ENCODE assay signal across 26 mouse cellular contexts in the genomic region with DNA sequence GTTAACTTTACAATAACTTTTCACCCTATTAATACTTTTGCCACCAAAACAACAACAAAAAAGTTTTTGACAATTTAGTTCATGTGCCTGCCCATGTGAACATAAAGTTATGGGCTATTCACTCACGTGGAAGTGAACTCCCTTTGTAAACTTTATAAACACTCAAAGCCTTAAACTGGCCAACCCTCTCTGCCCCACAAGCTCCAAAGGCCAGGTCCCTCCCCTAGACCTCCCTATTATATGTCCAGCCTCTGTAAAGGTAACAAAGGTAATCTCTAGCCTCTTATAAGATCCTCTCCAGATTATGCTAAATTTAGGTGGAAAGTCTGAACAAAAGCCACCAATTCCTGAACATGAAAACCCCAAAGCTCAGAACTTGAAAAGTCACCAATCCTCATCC. TPM values are rescaled to one million over a fixed set of nuclear protein-coding genes. Genes with fewer than 3 reads are reported as not detected.
DNase-seq lines count a peak whose midpoint lies in the region; ATAC-seq and TF ChIP-seq lines count a peak whose summit lies in the region.
"Had no signal": no experiment of that assay in that cellular context is flagged by ENCODE, and none has a peak within 500 bp of the region (broad histone marks: within the 10 kb centered on the region; RNA-seq: fewer than 3 reads in every experiment).

No protein-coding gene starts in this region.

- peak; percentile 63 for DNase-seq in heart, adult 11 months
- no peak for DNase-seq in heart, postnatal 4 days
- DNase-seq in lung, postnatal 10 days: no peak
- no peak for DNase-seq in forebrain, postnatal 0 days
- DNase-seq: adrenal gland, adult 2 months; adrenal gland, postnatal 10 days; adrenal gland, postnatal 25 days; B cell, adult 2 months; cerebellum, adult 11 months; cerebellum, adult 18-20 months; cerebellum, adult 8-10 months; cerebellum, adult 9-11 months; cerebellum, postnatal 14 days; cerebellum, postnatal 36 days; embryo, embryonic 11 days had no signal

- TF ChIP-seq CTCF in ES-Bruce4 (IDR thresholded peaks at IDR 0.05; ENCODE audit: low read depth, low read length): no peak
- no peak for TF ChIP-seq CTCF in forebrain, postnatal 0 days (IDR thresholded peaks at IDR 0.05; ENCODE audit: low read depth)

- no peak overlapping the region for H3K9ac ChIP-seq in lung, embryonic 16.5 days (ENCODE audit: low read length)
- H3K9ac ChIP-seq in ES-Bruce4 (ENCODE audit: low read depth, poor library complexity, severe bottlenecking): no peak overlapping the region
- H3K9ac ChIP-seq in forebrain, postnatal 0 days: no peak overlapping the region
- H3K9ac ChIP-seq: embryonic facial prominence, embryonic 13.5 days; embryonic facial prominence, embryonic 15.5 days; forebrain, embryonic 12.5 days had no signal

- no peaks in the 10 kb centered on the region for H3K4me1 ChIP-seq in lung, embryonic 16.5 days (replicated peaks; ENCODE audit: control insufficient read depth, insufficient read depth, low read length)
- no peaks in the 10 kb centered on the region for H3K4me1 ChIP-seq in ES-Bruce4 (ENCODE audit: control insufficient read depth, insufficient read depth, low read length)
- no peaks in the 10 kb centered on the region for H3K4me1 ChIP-seq in forebrain, postnatal 0 days (ENCODE audit: insufficient read depth)
- H3K4me1 ChIP-seq: embryonic facial prominence, embryonic 13.5 days; embryonic facial prominence, embryonic 15.5 days; forebrain, embryonic 10.5 days; forebrain, embryonic 12.5 days had no signal

- no peaks in the 10 kb centered on the region for H3K27me3 ChIP-seq in lung, embryonic 16.5 days (ENCODE audit: control insufficient read depth, insufficient read depth, low read depth, low read length)
- no peaks in the 10 kb centered on the region for H3K27me3 ChIP-seq in ES-Bruce4 (ENCODE audit: control insufficient read depth, insufficient read depth, low read length, poor library complexity, severe bottlenecking)
- no peaks in the 10 kb centered on the region for H3K27me3 ChIP-seq in forebrain, postnatal 0 days (ENCODE audit: insufficient read depth, low read length)
- H3K27me3 ChIP-seq: CH12.LX; embryonic facial prominence, embryonic 13.5 days; embryonic facial prominence, embryonic 15.5 days; forebrain, embryonic 12.5 days had no signal

- H3K9me3 ChIP-seq in lung, embryonic 16.5 days (ENCODE audit: control insufficient read depth, low read length): no peaks in the 10 kb centered on the region
- no peaks in the 10 kb centered on the region for H3K9me3 ChIP-seq in ES-Bruce4 (replicated peaks; ENCODE audit: control insufficient read depth, insufficient read depth, low read length, poor library complexity, severe bottlenecking)
- H3K9me3 ChIP-seq in forebrain, postnatal 0 days (ENCODE audit: low read length): no peaks in the 10 kb centered on the region
- H3K9me3 ChIP-seq: embryonic facial prominence, embryonic 13.5 days; embryonic facial prominence, embryonic 15.5 days; forebrain, embryonic 10.5 days; forebrain, embryonic 12.5 days had no signal

- no peaks in the 10 kb centered on the region for H3K36me3 ChIP-seq in lung, embryonic 16.5 days (ENCODE audit: control insufficient read depth, insufficient read depth, low read length)
- no peaks in the 10 kb centered on the region; the same call in 1 of the 2 replicates for H3K36me3 ChIP-seq in ES-Bruce4 (ENCODE audit: control insufficient read depth, insufficient read depth, low read length, poor library complexity, severe bottlenecking)
- no peaks in the 10 kb centered on the region for H3K36me3 ChIP-seq in forebrain, postnatal 0 days (ENCODE audit: insufficient read depth)
- H3K36me3 ChIP-seq: embryonic facial prominence, embryonic 13.5 days; embryonic facial prominence, embryonic 15.5 days; forebrain, embryonic 10.5 days; forebrain, embryonic 12.5 days had no signal

- TF ChIP-seq EP300 in ES-Bruce4 (IDR thresholded peaks at IDR 0.05; ENCODE audit: insufficient read depth, low read depth, low read length): no peak

- no peak overlapping the region for H3K4me2 ChIP-seq in lung, embryonic 16.5 days (ENCODE audit: low read depth, low read length)
- H3K4me2 ChIP-seq in forebrain, postnatal 0 days (ENCODE audit: low read depth): no peak overlapping the region
- H3K4me2 ChIP-seq: embryonic facial prominence, embryonic 13.5 days; embryonic facial prominence, embryonic 15.5 days; forebrain, embryonic 12.5 days had no signal

- no peak overlapping the region for H3K27ac ChIP-seq in lung, embryonic 16.5 days (ENCODE audit: low read length)
- peak overlapping the region; percentile 44; the same call in 1 of the 2 replicates for H3K27ac ChIP-seq in ES-Bruce4 (ENCODE audit: insufficient read depth, low read length)
- H3K27ac ChIP-seq in forebrain, postnatal 0 days (ENCODE audit: low read depth, low read length): no peak overlapping the region
- H3K27ac ChIP-seq: embryonic facial prominence, embryonic 13.5 days; embryonic facial prominence, embryonic 15.5 days; forebrain, embryonic 10.5 days; forebrain, embryonic 12.5 days had no signal

- no peak for TF ChIP-seq POLR2A in ES-Bruce4 (IDR thresholded peaks at IDR 0.05; ENCODE audit: insufficient read depth, low read length)

- H3K4me3 ChIP-seq in lung, embryonic 16.5 days (ENCODE audit: low read length): no peak overlapping the region
- H3K4me3 ChIP-seq in ES-Bruce4 (ENCODE audit: low read depth, low read length): no peak overlapping the region
- H3K4me3 ChIP-seq in forebrain, postnatal 0 days (ENCODE audit: low read depth, low read length): no peak overlapping the region
- H3K4me3 ChIP-seq: embryonic facial prominence, embryonic 13.5 days; embryonic facial prominence, embryonic 15.5 days; erythroblast, embryonic 14.5 days; forebrain, embryonic 10.5 days; forebrain, embryonic 12.5 days had no signal

- 0 out of 2 replicates have a peak, but pooled peaks have one; percentile 23 for ATAC-seq in lung, embryonic 16.5 days (ENCODE audit: low read depth)
- no peak for ATAC-seq in forebrain, postnatal 0 days
- ATAC-seq: CD4-positive, CD25-positive, alpha-beta regulatory T cell, adult 4 months; forebrain, embryonic 14.5 days; forebrain, embryonic 16.5 days had no signal

- WGBS in lung, embryonic 16.5 days: 68% methylated on average over 1 of the region's 1 CpGs
- 89% methylated on average over 1 of the region's 1 CpGs for WGBS in forebrain, postnatal 0 days

RNA-seq across cellular contexts. Expression of gene Fbxo36, which starts 35.9 kb away (rescaled TPM):
- total RNA-seq in heart, postnatal 4 days (2021): 1 to 10 TPM; 1.4 to 2.4 TPM
- 25.7 and 26.7 TPM in 2 replicates for polyA plus RNA-seq in lung, embryonic 16.5 days (2015; fragmentation: Nextera tagmentation; extraction: Ambion mirVana)
- 11.1 and 13.5 TPM in 2 replicates for polyA plus RNA-seq in ES-Bruce4 (2011; ENCODE audit: insufficient read depth, insufficient read length, low read depth, missing spikeins)
- 2.3 and 3.1 TPM in 2 replicates for total RNA-seq in forebrain, postnatal 0 days (2014; rRNA removed)
- polyA plus RNA-seq in forebrain, postnatal 0 days (2015; fragmentation: Nextera tagmentation; extraction: Ambion mirVana): 10.8 and 11.8 TPM in 2 replicates

RNA-seq across cellular contexts. Expression of gene Trip12, which starts 36.5 kb away (rescaled TPM):
- 100 to 1,000 TPM; 252 to 260 TPM for total RNA-seq in heart, postnatal 4 days (2021)
- polyA plus RNA-seq in lung, embryonic 16.5 days (2015; fragmentation: Nextera tagmentation; extraction: Ambion mirVana): 59.1 and 59.3 TPM in 2 replicates
- 665 and 675 TPM in 2 replicates for polyA plus RNA-seq in ES-Bruce4 (2011; ENCODE audit: insufficient read depth, insufficient read length, low read depth, missing spikeins)
- total RNA-seq in forebrain, postnatal 0 days (2014; rRNA removed): 106 and 126 TPM in 2 replicates
- 13.7 and 26.0 TPM in 2 replicates for polyA plus RNA-seq in forebrain, postnatal 0 days (2015; fragmentation: Nextera tagmentation; extraction: Ambion mirVana)

Comparison
In these comparisons a context has a peak if more than half of its experiments do, and no peak if none do; other contexts are left out.
1. RNA of gene Trip12, which starts 36.5 kb away (polyA plus RNA-seq): 665 to 675 TPM in ES-Bruce4; 59.1 to 59.3 TPM in lung, embryonic 16.5 days and 13.7 to 26.0 TPM in forebrain, postnatal 0 days; every median in the first group is over 10 times any median in the second.